ENCODE assay signal across 8 mouse cellular contexts in the genomic region with DNA sequence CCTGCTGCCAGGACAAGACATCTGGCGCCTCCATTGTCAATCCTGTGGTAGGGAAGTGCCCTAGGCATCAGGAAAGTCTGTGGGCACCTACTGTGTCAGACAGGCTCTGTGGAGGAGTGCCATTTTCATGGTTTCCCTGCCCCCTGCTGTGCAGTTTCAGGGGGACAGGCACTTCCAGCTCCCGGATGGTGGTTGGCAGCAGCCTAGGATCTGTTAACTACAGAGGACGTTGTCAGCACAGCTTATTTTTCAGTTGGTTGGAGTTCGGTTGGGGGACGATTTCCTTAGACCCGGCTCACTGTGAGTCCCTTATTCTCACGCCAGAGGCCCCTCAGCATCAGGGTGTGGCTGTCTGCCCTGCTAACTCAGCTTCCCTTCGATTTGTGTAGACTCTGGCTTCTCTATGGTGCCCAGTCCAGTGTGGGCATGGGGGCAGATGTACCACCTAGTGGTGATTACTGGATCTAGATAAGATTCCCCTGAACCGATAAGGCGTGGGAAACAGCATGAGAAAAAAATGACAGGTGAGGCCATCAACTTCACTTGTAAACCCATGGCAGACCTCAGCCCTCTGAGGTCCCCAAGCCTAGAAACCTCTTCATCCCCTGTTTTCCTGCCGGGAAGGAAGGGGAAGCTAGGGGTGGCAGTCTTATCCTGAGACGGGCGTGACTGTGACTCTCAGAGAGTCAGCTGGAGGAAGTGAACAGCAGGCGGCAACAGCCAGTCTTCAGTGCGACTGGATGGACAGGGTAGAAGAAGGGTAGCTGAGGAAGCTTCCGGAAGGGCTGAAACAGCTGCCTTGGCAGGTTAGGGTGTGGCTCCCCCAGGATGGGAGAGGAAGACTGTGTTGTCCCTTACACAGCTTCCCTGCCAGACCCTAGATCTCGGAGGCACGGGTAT. TPM values are rescaled to one million over a fixed set of nuclear protein-coding genes. Genes with fewer than 3 reads are reported as not detected.
A peak's percentile ranks its signal among the peaks of the same experiment; 100 is the strongest.
DNase-seq lines count a peak whose midpoint lies in the region; ATAC-seq and TF ChIP-seq lines count a peak whose summit lies in the region.

No protein-coding gene starts in this region.

- peak; percentile 26 for DNase-seq in adrenal gland, adult 2 months
- DNase-seq in adrenal gland, postnatal 4 days (ENCODE audit: low spot score in 2 of 2) = no peak
- no peak for DNase-seq in forebrain, embryonic 10.5 days (ENCODE audit: extremely low spot score, low spot score)
- DNase-seq in frontal cortex, adult 2 months (ENCODE audit: extremely low spot score in 1 of 2, low spot score in 1 of 2) = no peak

- H3K4me2 ChIP-seq in intestine, postnatal 0 days (replicated peaks; ENCODE audit: low read depth) = peak overlapping the region; percentile 48
- H3K4me2 ChIP-seq in lung, embryonic 15.5 days = peak overlapping the region; percentile 9; the same call in 1 of the 2 replicates

- peaks cover 20% of the 10 kb centered on the region for H3K4me1 ChIP-seq in ES-Bruce4 (ENCODE audit: control insufficient read depth, insufficient read depth, low read length)
- peaks cover 37% of the 10 kb centered on the region for H3K4me1 ChIP-seq in forebrain, embryonic 10.5 days
- peaks cover 34% of the 10 kb centered on the region for H3K4me1 ChIP-seq in intestine, postnatal 0 days (replicated peaks; ENCODE audit: control insufficient read depth, insufficient read depth, low read length)
- peaks cover 49% of the 10 kb centered on the region for H3K4me1 ChIP-seq in lung, embryonic 15.5 days
- H3K4me1 ChIP-seq in small intestine, adult 2 months (ENCODE audit: control insufficient read depth, insufficient read depth, insufficient read length, low read length) = peaks cover 52% of the 10 kb centered on the region

- TF ChIP-seq EP300 in ES-Bruce4 (IDR thresholded peaks at IDR 0.05; ENCODE audit: insufficient read depth, low read depth, low read length) = no peak

- H3K36me3 ChIP-seq in ES-Bruce4 (ENCODE audit: control insufficient read depth, insufficient read depth, low read length, poor library complexity, severe bottlenecking) = no peaks in the 10 kb centered on the region
- H3K36me3 ChIP-seq in forebrain, embryonic 10.5 days (replicated peaks) = peaks cover 12% of the 10 kb centered on the region
- H3K36me3 ChIP-seq in intestine, postnatal 0 days (ENCODE audit: control insufficient read depth, insufficient read depth) = 0 out of 2 replicates have a peak, but pooled peaks cover 10% of the 10 kb centered on the region
- H3K36me3 ChIP-seq in lung, embryonic 15.5 days = no peaks in the 10 kb centered on the region
- H3K36me3 ChIP-seq in small intestine, adult 2 months (ENCODE audit: control insufficient read depth, insufficient read depth, low read length) = peaks cover 8% of the 10 kb centered on the region

- H3K4me3 ChIP-seq in ES-Bruce4 (ENCODE audit: low read depth, low read length) = no peak overlapping the region
- H3K4me3 ChIP-seq in forebrain, embryonic 10.5 days = no peak overlapping the region
- no peak overlapping the region for H3K4me3 ChIP-seq in intestine, postnatal 0 days (ENCODE audit: low read depth, low read length)
- H3K4me3 ChIP-seq in lung, embryonic 15.5 days = no peak overlapping the region
- peak overlapping the region; percentile 24 for H3K4me3 ChIP-seq in small intestine, adult 2 months (ENCODE audit: low read depth, low read length)

- ATAC-seq in intestine, postnatal 0 days = peak; percentile 13
- ATAC-seq in lung, embryonic 15.5 days (ENCODE audit: borderline replicate concordance, extremely low read depth, low FRiP score, low TSS enrichment) = peak; percentile 16; the same call in 1 of the 2 replicates

- WGBS in forebrain, embryonic 10.5 days = 61% methylated on average over 18 of the region's 18 CpGs
- WGBS in intestine, postnatal 0 days = 29% methylated on average over 18 of the region's 18 CpGs
- WGBS in lung, embryonic 15.5 days = 37% methylated on average over 18 of the region's 18 CpGs
- 13% methylated on average over 18 of the region's 18 CpGs for WGBS in small intestine, adult 2 months

- 0 out of 2 replicates have a peak overlapping the region, but pooled peaks have one; percentile 8 for H3K9ac ChIP-seq in ES-Bruce4 (ENCODE audit: low read depth, poor library complexity, severe bottlenecking)
- peak overlapping the region; percentile 18; the same call in 1 of the 2 replicates for H3K9ac ChIP-seq in intestine, postnatal 0 days (ENCODE audit: low read depth, low read length)
- peak overlapping the region; percentile 13; the same call in 1 of the 2 replicates for H3K9ac ChIP-seq in lung, embryonic 15.5 days

- TF ChIP-seq CTCF in ES-Bruce4 (IDR thresholded peaks at IDR 0.05; ENCODE audit: low read depth, low read length) = no peak
- TF ChIP-seq CTCF in intestine, postnatal 0 days (IDR thresholded peaks at IDR 0.05; ENCODE audit: low read depth) = peak; percentile 60
- peak; percentile 11; the same call in 1 of the 2 replicates for TF ChIP-seq CTCF in small intestine, adult 2 months (IDR thresholded peaks at IDR 0.05; ENCODE audit: extremely low read depth, insufficient read length, insufficient replicate concordance, low read depth, low read length)

- peak overlapping the region; percentile 83 for H3K27ac ChIP-seq in ES-Bruce4 (ENCODE audit: insufficient read depth, low read length)
- peak overlapping the region; percentile 51; the same call in 1 of the 2 replicates for H3K27ac ChIP-seq in forebrain, embryonic 10.5 days
- H3K27ac ChIP-seq in intestine, postnatal 0 days (ENCODE audit: low read depth, low read length) = peak overlapping the region; percentile 98
- H3K27ac ChIP-seq in lung, embryonic 15.5 days = peak overlapping the region; percentile 92
- H3K27ac ChIP-seq in small intestine, adult 2 months (ENCODE audit: insufficient read depth, low read depth, low read length) = peak overlapping the region; percentile 97

- TF ChIP-seq POLR2A in ES-Bruce4 (IDR thresholded peaks at IDR 0.05; ENCODE audit: insufficient read depth, low read length) = no peak
- no peak; the same call in 1 of the 2 replicates for TF ChIP-seq POLR2A in small intestine, adult 2 months (IDR thresholded peaks at IDR 0.05; ENCODE audit: low read depth, low read length)

- H3K27me3 ChIP-seq in ES-Bruce4 (ENCODE audit: control insufficient read depth, insufficient read depth, low read length, poor library complexity, severe bottlenecking) = no peaks in the 10 kb centered on the region
- no peaks in the 10 kb centered on the region for H3K27me3 ChIP-seq in forebrain, embryonic 10.5 days (ENCODE audit: poor library complexity, severe bottlenecking)
- H3K27me3 ChIP-seq in intestine, postnatal 0 days (replicated peaks; ENCODE audit: control insufficient read depth, insufficient read depth, low read length) = no peaks in the 10 kb centered on the region
- H3K27me3 ChIP-seq in lung, embryonic 15.5 days = no peaks in the 10 kb centered on the region
- H3K27me3 ChIP-seq in small intestine, adult 2 months (ENCODE audit: control insufficient read depth, insufficient read depth, low read length) = no peaks in the 10 kb centered on the region

- H3K9me3 ChIP-seq in ES-Bruce4 (replicated peaks; ENCODE audit: control insufficient read depth, insufficient read depth, low read length, poor library complexity, severe bottlenecking) = no peaks in the 10 kb centered on the region
- no peaks in the 10 kb centered on the region for H3K9me3 ChIP-seq in forebrain, embryonic 10.5 days
- no peaks in the 10 kb centered on the region for H3K9me3 ChIP-seq in intestine, postnatal 0 days (ENCODE audit: control insufficient read depth)
- no peaks in the 10 kb centered on the region for H3K9me3 ChIP-seq in lung, embryonic 15.5 days

RNA-seq across cellular contexts. Expression of gene Gm10277, which starts 3.5 kb away (rescaled TPM):
- not detected for total RNA-seq in adrenal gland, adult 2 months (2021)
- polyA plus RNA-seq in adrenal gland, adult 2 months (2012; rRNA removed) = not detected in 2 replicates
- not detected for total RNA-seq in adrenal gland, postnatal 4 days (2021)
- polyA plus RNA-seq in ES-Bruce4 (2011; ENCODE audit: insufficient read depth, insufficient read length, low read depth, missing spikeins) = not detected in 2 replicates
- polyA plus RNA-seq in forebrain, embryonic 10.5 days (2016; fragmentation: Nextera tagmentation; extraction: Ambion mirVana) = 0.92 and 1.2 TPM in 2 replicates
- 0.53 and 0.72 TPM in 2 replicates for polyA plus RNA-seq in intestine, postnatal 0 days (2015; fragmentation: Nextera tagmentation; extraction: Ambion mirVana)
- 0.94 and 1.5 TPM in 2 replicates for polyA plus RNA-seq in lung, embryonic 15.5 days (2015; fragmentation: Nextera tagmentation; extraction: Ambion mirVana)
- polyA plus RNA-seq in small intestine, adult 2 months (2012; rRNA removed) = not detected in 2 replicates
- not detected in 2 replicates for polyA plus RNA-seq in frontal cortex, adult 2 months (2012; rRNA removed)

RNA-seq across cellular contexts. Expression of gene Myo18a, which starts 21.0 kb away (rescaled TPM):
- total RNA-seq in adrenal gland, adult 2 months (2021) = 10 to 100 TPM; 50.4 to 75.6 TPM
- 66.5 and 70.4 TPM in 2 replicates for polyA plus RNA-seq in adrenal gland, adult 2 months (2012; rRNA removed)
- total RNA-seq in adrenal gland, postnatal 4 days (2021) = 10 to 100 TPM; 90.0 to 90.8 TPM
- polyA plus RNA-seq in ES-Bruce4 (2011; ENCODE audit: insufficient read depth, insufficient read length, low read depth, missing spikeins) = 59.6 and 62.7 TPM in 2 replicates
- 25.9 and 26.4 TPM in 2 replicates for polyA plus RNA-seq in forebrain, embryonic 10.5 days (2016; fragmentation: Nextera tagmentation; extraction: Ambion mirVana)
- 25.4 and 30.7 TPM in 2 replicates for polyA plus RNA-seq in intestine, postnatal 0 days (2015; fragmentation: Nextera tagmentation; extraction: Ambion mirVana)
- 37.8 and 46.2 TPM in 2 replicates for polyA plus RNA-seq in lung, embryonic 15.5 days (2015; fragmentation: Nextera tagmentation; extraction: Ambion mirVana)
- 66.4 and 149 TPM in 2 replicates for polyA plus RNA-seq in small intestine, adult 2 months (2012; rRNA removed)
- 67.7 and 73.8 TPM in 2 replicates for polyA plus RNA-seq in frontal cortex, adult 2 months (2012; rRNA removed)

RNA-seq across cellular contexts. Expression of gene Cryba1, which starts 58.9 kb away (rescaled TPM):
- total RNA-seq in adrenal gland, adult 2 months (2021) = not detected
- not detected in 2 replicates for polyA plus RNA-seq in adrenal gland, adult 2 months (2012; rRNA removed)
- not detected for total RNA-seq in adrenal gland, postnatal 4 days (2021)
- polyA plus RNA-seq in ES-Bruce4 (2011; ENCODE audit: insufficient read depth, insufficient read length, low read depth, missing spikeins) = not detected in 2 replicates
- polyA plus RNA-seq in forebrain, embryonic 10.5 days (2016; fragmentation: Nextera tagmentation; extraction: Ambion mirVana) = 0.21 and 0.73 TPM in 2 replicates
- not detected in 2 replicates for polyA plus RNA-seq in intestine, postnatal 0 days (2015; fragmentation: Nextera tagmentation; extraction: Ambion mirVana)
- polyA plus RNA-seq in lung, embryonic 15.5 days (2015; fragmentation: Nextera tagmentation; extraction: Ambion mirVana) = not detected in 2 replicates
- polyA plus RNA-seq in small intestine, adult 2 months (2012; rRNA removed) = not detected in 2 replicates
- 0.16 TPM in 1 of 2 replicates, not detected in the other for polyA plus RNA-seq in frontal cortex, adult 2 months (2012; rRNA removed)
